Mouse (Mus musculus): ENCODE results near the gene Kcnab1. TPM values are rescaled to one million over a fixed set of nuclear protein-coding genes. Genes with fewer than 3 reads are reported as not detected.

The Kcnab1 gene
- total and polyA plus RNA-seq, 2 experiments from 2014 or later, result 0.19 to 1.00 TPM

GRCm38 (mm10) chr3:65136897-65137296 is 27.7 kb downstream of the Kcnab1 start:
- peak; percentile 77 for DNase-seq (ENCODE audit: low spot score)
- WGBS, result 25% methylated on average over 5 of the region's 5 CpGs
- Histone ChIP-seq H3K9me3 (replicated peaks; ENCODE audit: control insufficient read depth, low read length) (no peaks in the 10 kb centered on the region), H3K4me2 (ENCODE audit: low read depth, low read length) (no peak overlapping the region), H3K9ac (replicated peaks; ENCODE audit: low read depth, low read length) (no peak overlapping the region), H3K27ac (ENCODE audit: low read depth) (0 out of 2 replicates have a peak overlapping the region, but pooled peaks have one; percentile 6), H3K4me3 (ENCODE audit: low read depth, low read length) (no peak overlapping the region), H3K36me3 (replicated peaks; ENCODE audit: control insufficient read depth, insufficient read depth, low read length) (no peaks in the 10 kb centered on the region), H3K27me3 (ENCODE audit: control insufficient read depth, insufficient read depth, low read length) (no peaks in the 10 kb centered on the region), H3K4me1 (ENCODE audit: control insufficient read depth, insufficient read depth) (peaks cover 9% of the 10 kb centered on the region; the same call in 1 of the 2 replicates)
- TF ChIP-seq CTCF (IDR thresholded peaks at IDR 0.05; ENCODE audit: low read depth) (no peak), EP300 (IDR thresholded peaks at IDR 0.05; ENCODE audit: low read depth) (no peak)
- peak; percentile 85 for ATAC-seq (ENCODE audit: insufficient read depth, low read depth)

- DNase-seq (ENCODE audit: low spot score) (no peak), ATAC-seq (ENCODE audit: insufficient read depth, low read depth) (no peak)
- Histone ChIP-seq H3K4me1 (ENCODE audit: control insufficient read depth, insufficient read depth) (peaks cover 9% of the 10 kb centered on the region; the same call in 1 of the 2 replicates), H3K9ac (replicated peaks; ENCODE audit: low read depth, low read length) (no peak overlapping the region), H3K27me3 (ENCODE audit: control insufficient read depth, insufficient read depth, low read length) (no peaks in the 10 kb centered on the region), H3K4me2 (ENCODE audit: low read depth, low read length) (no peak overlapping the region), H3K36me3 (replicated peaks; ENCODE audit: control insufficient read depth, insufficient read depth, low read length) (no peaks in the 10 kb centered on the region), H3K9me3 (replicated peaks; ENCODE audit: control insufficient read depth, low read length) (no peaks in the 10 kb centered on the region), H3K27ac (ENCODE audit: low read depth) (no peak overlapping the region), H3K4me3 (ENCODE audit: low read depth, low read length) (no peak overlapping the region)
- WGBS, result 80% methylated on average over 3 of the region's 3 CpGs
- TF ChIP-seq CTCF (IDR thresholded peaks at IDR 0.05; ENCODE audit: low read depth), result no peak
- TF ChIP-seq EP300 (IDR thresholded peaks at IDR 0.05; ENCODE audit: low read depth), result no peak
Observed at GRCm38 (mm10) chr3:65138739-65139138, 29.6 kb downstream of the Kcnab1 start.

GRCm38 (mm10) chr3:65145152-65145551 is 36.0 kb downstream of the Kcnab1 start:
- Histone ChIP-seq H3K36me3 (replicated peaks; ENCODE audit: control insufficient read depth, insufficient read depth, low read length) (no peaks in the 10 kb centered on the region), H3K4me2 (ENCODE audit: low read depth, low read length) (no peak overlapping the region), H3K4me1 (ENCODE audit: control insufficient read depth, insufficient read depth) (no peaks in the 10 kb centered on the region), H3K4me3 (ENCODE audit: low read depth, low read length) (no peak overlapping the region), H3K9ac (replicated peaks; ENCODE audit: low read depth, low read length) (no peak overlapping the region), H3K27ac (ENCODE audit: low read depth) (no peak overlapping the region), H3K27me3 (ENCODE audit: control insufficient read depth, insufficient read depth, low read length) (no peaks in the 10 kb centered on the region), H3K9me3 (replicated peaks; ENCODE audit: control insufficient read depth, low read length) (no peaks in the 10 kb centered on the region)
- 74% methylated on average over 5 of the region's 5 CpGs for WGBS
- ATAC-seq (ENCODE audit: insufficient read depth, low read depth), result no peak
- DNase-seq (ENCODE audit: low spot score), result no peak
- TF ChIP-seq CTCF (IDR thresholded peaks at IDR 0.05; ENCODE audit: low read depth) (no peak), EP300 (IDR thresholded peaks at IDR 0.05; ENCODE audit: low read depth) (no peak)

GRCm38 (mm10) chr3:65151808-65152207 is 42.6 kb downstream of the Kcnab1 start:
- no peaks in the 10 kb centered on the region for H3K36me3 ChIP-seq (replicated peaks; ENCODE audit: control insufficient read depth, insufficient read depth, low read length)
- DNase-seq (ENCODE audit: low spot score), result no peak
- no peaks in the 10 kb centered on the region for H3K27me3 ChIP-seq (ENCODE audit: control insufficient read depth, insufficient read depth, low read length)
- no peak overlapping the region for H3K27ac ChIP-seq (ENCODE audit: low read depth)
- no peak overlapping the region for H3K9ac ChIP-seq (replicated peaks; ENCODE audit: low read depth, low read length)
- no peak overlapping the region for H3K4me3 ChIP-seq (ENCODE audit: low read depth, low read length)
- WGBS, result 83% methylated on average over 1 of the region's 1 CpGs
- H3K4me2 ChIP-seq (ENCODE audit: low read depth, low read length), result no peak overlapping the region
- H3K4me1 ChIP-seq (ENCODE audit: control insufficient read depth, insufficient read depth), result no peaks in the 10 kb centered on the region
- no peaks in the 10 kb centered on the region for H3K9me3 ChIP-seq (replicated peaks; ENCODE audit: control insufficient read depth, low read length)
- TF ChIP-seq EP300 (IDR thresholded peaks at IDR 0.05; ENCODE audit: low read depth), result no peak
- ATAC-seq (ENCODE audit: insufficient read depth, low read depth), result no peak

- H3K36me3 ChIP-seq (replicated peaks; ENCODE audit: control insufficient read depth, insufficient read depth, low read length), result no peaks in the 10 kb centered on the region
- H3K4me2 ChIP-seq (ENCODE audit: low read depth, low read length), result no peak overlapping the region
- WGBS, result 85% methylated on average over 5 of the region's 5 CpGs
- no peaks in the 10 kb centered on the region for H3K27me3 ChIP-seq (ENCODE audit: control insufficient read depth, insufficient read depth, low read length)
- no peaks in the 10 kb centered on the region for H3K4me1 ChIP-seq (ENCODE audit: control insufficient read depth, insufficient read depth)
- no peak overlapping the region for H3K27ac ChIP-seq (ENCODE audit: low read depth)
- no peak for TF ChIP-seq EP300 (IDR thresholded peaks at IDR 0.05; ENCODE audit: low read depth)
- TF ChIP-seq CTCF (IDR thresholded peaks at IDR 0.05; ENCODE audit: low read depth), result no peak
- ATAC-seq (ENCODE audit: insufficient read depth, low read depth), result no peak
- no peak overlapping the region for H3K9ac ChIP-seq (replicated peaks; ENCODE audit: low read depth, low read length)
- DNase-seq (ENCODE audit: low spot score), result no peak
- H3K4me3 ChIP-seq (ENCODE audit: low read depth, low read length), result no peak overlapping the region
- no peaks in the 10 kb centered on the region for H3K9me3 ChIP-seq (replicated peaks; ENCODE audit: control insufficient read depth, low read length)
Observed at GRCm38 (mm10) chr3:65172964-65173363, 63.8 kb downstream of the Kcnab1 start.

GRCm38 (mm10) chr3:65174564-65174963 is 65.4 kb downstream of the Kcnab1 start:
- TF ChIP-seq EP300 (IDR thresholded peaks at IDR 0.05; ENCODE audit: low read depth), result no peak
- no peak for TF ChIP-seq CTCF (IDR thresholded peaks at IDR 0.05; ENCODE audit: low read depth)
- H3K4me3 ChIP-seq (ENCODE audit: low read depth, low read length), result no peak overlapping the region
- no peak overlapping the region for H3K9ac ChIP-seq (replicated peaks; ENCODE audit: low read depth, low read length)
- H3K36me3 ChIP-seq (replicated peaks; ENCODE audit: control insufficient read depth, insufficient read depth, low read length), result no peaks in the 10 kb centered on the region
- no peaks in the 10 kb centered on the region for H3K9me3 ChIP-seq (replicated peaks; ENCODE audit: control insufficient read depth, low read length)
- ATAC-seq (ENCODE audit: insufficient read depth, low read depth) (no peak), DNase-seq (ENCODE audit: low spot score) (no peak)
- no peaks in the 10 kb centered on the region for H3K27me3 ChIP-seq (ENCODE audit: control insufficient read depth, insufficient read depth, low read length)
- H3K27ac ChIP-seq (ENCODE audit: low read depth), result no peak overlapping the region
- 60% methylated on average over 12 of the region's 12 CpGs for WGBS
- no peaks in the 10 kb centered on the region for H3K4me1 ChIP-seq (ENCODE audit: control insufficient read depth, insufficient read depth)
- no peak overlapping the region for H3K4me2 ChIP-seq (ENCODE audit: low read depth, low read length)
